Mouse (Mus musculus): ENCODE data around the gene Ndufb10.

Ndufb10 gene

GRCm38 (mm10) chr17:24724184-24724583 lies at the start of gene Ndufb10:
TSS of gene Ndufb10 (minus strand) at chr17:24724478.
- peak; percentile 83 for DNase-seq (ENCODE audit: low read depth, low spot score)

GRCm38 (mm10) chr17:24773241-24773640 lies 49.0 kb upstream of the Ndufb10 start:
- no peak for DNase-seq (ENCODE audit: low read depth, low spot score)

GRCm38 (mm10) chr17:24769146-24769545 lies 44.9 kb upstream of the Ndufb10 start:
- no peak for DNase-seq (ENCODE audit: low read depth, low spot score)

GRCm38 (mm10) chr17:24766266-24766875 lies 42.1 kb upstream of the Ndufb10 start:
- no peak for DNase-seq (ENCODE audit: low read depth, low spot score)

- DNase-seq (ENCODE audit: low read depth, low spot score) = no peak
These were observed 41.0 kb upstream of the Ndufb10 start for GRCm38 (mm10) chr17:24765016-24765905.

- no peak for DNase-seq (ENCODE audit: low read depth, low spot score)
These were observed 36.8 kb upstream of the Ndufb10 start for GRCm38 (mm10) chr17:24761121-24761520.

GRCm38 (mm10) chr17:24757394-24757793 lies 33.1 kb upstream of the Ndufb10 start:
- DNase-seq (ENCODE audit: low read depth, low spot score) = no peak

GRCm38 (mm10) chr17:24752415-24753394 lies 28.4 kb upstream of the Ndufb10 start, which contains the start of gene Hs3st6:
TSS of gene Hs3st6 (plus strand) at chr17:24752988.
- DNase-seq (ENCODE audit: low read depth, low spot score) = no peak

- no peak for DNase-seq (ENCODE audit: low read depth, low spot score)
These were observed 27.2 kb upstream of the Ndufb10 start for GRCm38 (mm10) chr17:24751528-24751927.

GRCm38 (mm10) chr17:24746986-24747385 lies 22.7 kb upstream of the Ndufb10 start:
- no peak for DNase-seq (ENCODE audit: low read depth, low spot score)

- no peak for DNase-seq (ENCODE audit: low read depth, low spot score)
These were observed 21.5 kb upstream of the Ndufb10 start for GRCm38 (mm10) chr17:24745526-24746497.

GRCm38 (mm10) chr17:24744381-24744780 lies 20.1 kb upstream of the Ndufb10 start:
- DNase-seq (ENCODE audit: low read depth, low spot score) = no peak

- no peak for DNase-seq (ENCODE audit: low read depth, low spot score)
These were observed 19.6 kb upstream of the Ndufb10 start for GRCm38 (mm10) chr17:24743896-24744295.

- no peak for DNase-seq (ENCODE audit: low read depth, low spot score)
These were observed 18.0 kb upstream of the Ndufb10 start for GRCm38 (mm10) chr17:24742307-24742706.

GRCm38 (mm10) chr17:24739926-24740325 lies 15.6 kb upstream of the Ndufb10 start:
- no peak for DNase-seq (ENCODE audit: low read depth, low spot score)

GRCm38 (mm10) chr17:24738238-24738637 lies 14.0 kb upstream of the Ndufb10 start:
- no peak for DNase-seq (ENCODE audit: low read depth, low spot score)

GRCm38 (mm10) chr17:24737135-24737810 lies 13.0 kb upstream of the Ndufb10 start:
- no peak for DNase-seq (ENCODE audit: low read depth, low spot score)

GRCm38 (mm10) chr17:24736330-24737051 lies 12.2 kb upstream of the Ndufb10 start, which contains the start of gene Msrb1:
TSS of gene Msrb1 (plus strand) at chr17:24736642.
- DNase-seq (ENCODE audit: low read depth, low spot score) = peak; percentile 97

GRCm38 (mm10) chr17:24735446-24735845 lies 11.2 kb upstream of the Ndufb10 start:
- DNase-seq (ENCODE audit: low read depth, low spot score) = no peak

Data from WW6 (cell line).